Mouse (Mus musculus) gastrocnemius, adult 2 months (tissue): ENCODE results near the gene Pbld2. TPM values are rescaled to one million over a fixed set of nuclear protein-coding genes. Genes with fewer than 3 reads are reported as not detected.

Experiments
- DNase-seq: peaks from one replicate; pipeline ENCODE4 v3.0.0; 2022
- H3K27ac ChIP-seq: fragments of 200-600 bp; 2 replicates; pipeline ENCODE4 v1.8.1; 2022; ENCODE audit warnings: mild to moderate bottlenecking
- H3K4me3 ChIP-seq: fragments of 200-600 bp; 2 replicates; pipeline ENCODE4 v1.8.1; 2022; ENCODE audit warnings: mild to moderate bottlenecking, moderate library complexity
- CTCF ChIP-seq: fragments of 200-600 bp; IDR thresholded peaks from 2 replicates; pipeline ENCODE4 v1.8.1; 2022; ENCODE audit warnings: antibody characterized with exemption, mild to moderate bottlenecking, moderate library complexity
- intact Hi-C: fragments of 180-260 bp; cut with DNase I; formaldehyde crosslinking; loops from one replicate; pipeline ENCODE4 v1.15.1; 2025
- total RNA-seq, 2 experiments: library from RNA; stranded (reverse); gene quantifications; 2 replicates each; pipeline ENCODE4 v1.2.3; 2021

The Pbld2 gene
- total RNA-seq, 2 experiments from 2014 or later: 2.8 to 5.4 TPM

DNA sequence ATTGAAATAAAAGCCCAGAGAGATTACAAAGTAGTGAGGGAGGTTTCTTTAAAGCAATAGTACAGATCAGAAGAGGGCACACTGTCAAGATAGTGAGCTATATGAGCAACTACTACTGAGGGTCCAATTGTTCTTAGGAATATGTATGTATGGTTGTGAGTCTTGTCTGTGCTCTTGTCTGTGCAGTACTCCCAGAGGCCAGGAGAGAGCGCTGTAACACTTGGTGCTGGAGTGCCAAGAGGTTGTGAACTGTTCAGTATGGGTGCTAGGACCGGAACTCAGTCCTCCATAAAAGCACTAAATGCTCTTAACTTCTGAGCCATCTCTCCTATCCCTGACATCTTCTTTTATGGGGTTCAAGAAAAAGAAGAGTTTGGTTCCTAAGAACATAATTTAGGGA is 30.5 kb downstream of the Pbld2 start:
- no peak for DNase-seq
- H3K4me3 ChIP-seq: no peak overlapping the region
- intact Hi-C loops: no loop called here
- peak; percentile 17; the same call in 1 of the 2 replicates for TF ChIP-seq CTCF
- H3K27ac ChIP-seq: no peak overlapping the region

DNA sequence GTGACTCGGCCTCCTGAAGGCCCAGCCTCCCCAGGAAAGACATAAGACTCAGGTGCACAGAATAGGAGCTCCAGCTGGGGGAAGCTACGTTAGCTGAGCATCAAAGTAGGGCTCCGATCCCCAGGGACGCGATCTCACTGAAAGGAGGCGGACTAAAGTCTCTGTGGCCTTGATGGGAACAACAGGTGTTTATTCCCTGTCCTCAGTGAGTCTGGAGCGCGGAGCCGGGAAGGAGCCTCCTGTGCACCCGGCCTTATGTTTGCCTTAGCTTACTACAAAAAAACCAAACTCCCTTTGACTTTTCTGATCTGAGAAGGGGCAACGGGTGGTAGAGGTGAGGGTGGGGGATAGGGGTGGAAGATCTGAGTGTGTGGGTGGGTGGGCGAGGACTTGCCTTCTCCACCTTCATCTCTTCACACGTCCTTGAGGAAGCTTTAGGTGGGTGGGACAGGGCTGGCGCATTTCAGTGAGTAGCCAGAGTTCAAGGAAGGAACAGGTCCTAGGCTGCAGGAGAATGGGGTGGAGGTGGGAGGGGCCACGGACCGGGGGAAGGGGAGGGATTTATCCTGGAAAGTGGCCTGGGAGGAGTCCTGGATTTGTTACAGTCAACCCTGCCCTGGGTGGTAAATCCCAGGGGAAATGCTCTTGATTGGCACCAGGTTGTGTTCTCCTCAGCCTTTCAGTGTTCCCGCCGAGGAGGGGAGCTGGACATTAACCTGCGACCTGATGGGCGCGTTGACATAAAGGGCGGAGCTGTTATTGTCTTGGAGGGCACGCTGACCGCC is 33.0 kb downstream of the Pbld2 start:
- peak overlapping the region; percentile 43 for H3K4me3 ChIP-seq
- H3K27ac ChIP-seq: peak overlapping the region; percentile 68
- intact Hi-C loops: no loop called here
- DNase-seq: peak; percentile 48
- no peak for TF ChIP-seq CTCF

DNA sequence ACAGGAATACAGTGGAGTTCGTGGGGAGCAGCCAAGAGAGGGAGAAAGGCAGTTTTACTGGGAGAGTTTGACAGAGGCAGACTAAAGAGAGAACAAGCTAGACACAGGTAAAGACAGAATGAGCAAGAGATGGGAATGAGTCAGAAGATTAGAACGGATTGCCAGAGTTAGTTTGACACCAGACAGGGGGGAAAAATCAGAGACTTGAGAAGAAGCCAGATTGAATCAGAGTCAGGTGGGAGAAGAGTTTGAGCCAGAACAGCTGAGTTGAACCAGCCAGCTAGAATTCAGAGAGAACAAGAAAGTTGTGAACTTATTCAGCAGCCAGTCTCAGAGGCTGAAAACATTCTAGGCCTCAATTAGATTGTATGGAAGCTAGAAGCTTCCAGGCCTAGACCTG is 35.7 kb downstream of the Pbld2 start, which contains the start of gene Pbld1:
Gene Pbld1 (plus strand): TSS at position 301 of the 400 bp plus-strand sequence.
- Histone ChIP-seq H3K4me3 (peak within 1 kb of the TSS; percentile 14), H3K27ac (peak within 1 kb of the TSS; percentile 71)
- intact Hi-C loops: no loop called here
- no peak for DNase-seq
- TF ChIP-seq CTCF: no peak

DNA sequence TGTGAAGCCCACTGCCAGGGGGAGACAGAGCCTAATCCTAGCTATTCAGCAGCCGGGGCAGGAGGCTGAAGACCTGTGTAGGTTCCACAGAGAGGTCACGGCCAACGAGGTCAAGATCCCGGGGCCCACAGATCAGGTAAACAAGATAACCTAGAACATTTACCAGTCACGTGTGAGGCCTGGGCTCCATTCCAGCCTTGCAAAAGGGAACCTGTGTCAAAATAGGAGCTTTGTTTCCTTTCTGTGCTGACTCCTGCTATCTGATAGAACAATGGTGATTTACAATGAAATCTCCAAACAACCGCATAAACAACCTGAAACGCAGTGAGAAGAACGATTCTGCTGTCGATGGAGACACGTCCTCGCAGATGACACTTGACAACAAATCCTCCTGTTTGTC is 36.3 kb downstream of the Pbld2 start:
- Histone ChIP-seq H3K4me3 (peak overlapping the region; percentile 14), H3K27ac (peak overlapping the region; percentile 71)
- intact Hi-C loops: no loop called here
- TF ChIP-seq CTCF: no peak
- DNase-seq: peak; percentile 31

- intact Hi-C loops: no loop called here
- no peak for TF ChIP-seq CTCF
- Histone ChIP-seq H3K27ac (no peak overlapping the region), H3K4me3 (no peak overlapping the region)
- DNase-seq: no peak
These were observed 37.2 kb downstream of the Pbld2 start for GRCm38 (mm10) chr10:63061266-63061665.

DNA sequence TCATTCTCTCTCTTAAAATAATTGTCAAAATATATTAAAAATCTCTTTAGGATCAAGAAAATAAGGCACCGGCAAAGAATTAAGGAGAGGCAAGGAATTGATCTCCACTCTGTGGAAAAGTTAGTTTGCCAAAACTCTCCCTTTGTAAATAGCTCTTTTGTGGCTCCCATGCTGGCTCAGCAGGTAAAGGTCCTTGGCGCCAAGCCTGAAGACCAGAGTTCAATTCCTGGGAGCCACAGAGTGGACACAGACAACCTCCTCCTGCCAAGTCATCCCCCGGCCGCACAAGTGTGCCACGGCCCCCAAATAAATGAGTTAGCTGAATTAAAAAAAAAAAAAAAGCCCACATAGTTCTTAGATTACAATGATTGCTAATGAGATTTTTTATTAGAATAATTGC is 38.6 kb downstream of the Pbld2 start:
- TF ChIP-seq CTCF: no peak
- no peak overlapping the region for H3K27ac ChIP-seq
- H3K4me3 ChIP-seq: no peak overlapping the region
- intact Hi-C loops: no loop called here
- DNase-seq: no peak

- no peak for TF ChIP-seq CTCF
- no peak for DNase-seq
- no peak overlapping the region for H3K27ac ChIP-seq
- intact Hi-C loops: no loop called here
- no peak overlapping the region for H3K4me3 ChIP-seq
These were observed 39.2 kb downstream of the Pbld2 start for GRCm38 (mm10) chr10:63063365-63063764.

GRCm38 (mm10) chr10:63064516-63064915 is 40.4 kb downstream of the Pbld2 start:
- no peak overlapping the region for H3K4me3 ChIP-seq
- TF ChIP-seq CTCF: no peak
- H3K27ac ChIP-seq: no peak overlapping the region
- intact Hi-C loops: loop anchor here (2.0 kb wide), 1 partner anchor 40 kb away; the partner anchor contains the start of genes Hnrnph3 and Pbld2
- no peak for DNase-seq

DNA sequence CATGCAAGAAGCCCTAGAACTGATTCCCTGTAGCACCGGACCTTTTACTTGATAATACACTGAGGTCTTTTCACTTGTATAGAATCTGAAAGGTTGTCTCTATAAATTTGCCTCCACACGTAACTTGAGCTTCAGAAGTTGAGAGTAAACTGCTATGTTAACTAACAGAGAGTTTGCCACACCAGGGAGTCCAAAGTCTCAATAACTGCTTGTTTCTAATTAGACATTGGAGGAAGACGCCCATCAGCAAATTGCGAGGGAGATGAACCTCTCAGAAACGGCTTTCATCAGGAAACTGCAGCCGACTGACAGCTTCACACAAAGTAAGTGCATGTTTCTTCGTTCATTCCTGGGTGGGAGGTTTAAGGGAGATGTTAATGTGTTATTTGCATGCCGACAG is 41.4 kb downstream of the Pbld2 start:
- TF ChIP-seq CTCF: no peak
- intact Hi-C loops: loop anchor here (2.0 kb wide), 1 partner anchor 41 kb away; the partner anchor contains the start of genes Hnrnph3 and Pbld2
- no peak for DNase-seq
- H3K27ac ChIP-seq: no peak overlapping the region
- no peak overlapping the region for H3K4me3 ChIP-seq

DNA sequence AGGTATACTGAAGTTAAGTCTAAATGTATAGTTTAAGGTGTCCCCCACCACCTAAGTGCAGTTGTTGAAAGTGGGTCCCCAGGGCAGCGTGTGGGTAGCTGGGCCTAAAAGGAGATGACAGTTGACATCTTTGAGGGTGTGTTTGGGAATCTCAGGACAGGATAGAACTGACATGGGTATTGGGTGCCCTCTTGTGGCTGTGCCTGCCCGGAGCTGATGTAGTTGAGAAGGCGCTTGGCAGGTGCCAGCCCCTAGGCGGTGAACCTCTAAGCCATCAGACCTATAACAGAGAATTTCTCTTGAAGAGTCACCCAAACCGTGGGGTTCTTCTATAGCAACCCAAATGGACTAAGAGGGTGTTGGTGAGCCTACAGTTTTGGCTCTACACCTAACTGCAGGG is 41.9 kb downstream of the Pbld2 start:
- intact Hi-C loops: loop anchor here (2.0 kb wide), 1 partner anchor 41 kb away; the partner anchor contains the start of genes Hnrnph3 and Pbld2
- no peak overlapping the region for H3K4me3 ChIP-seq
- peak; percentile 94; the same call in 1 of the 2 replicates for TF ChIP-seq CTCF
- no peak overlapping the region for H3K27ac ChIP-seq
- peak; percentile 87 for DNase-seq

DNA sequence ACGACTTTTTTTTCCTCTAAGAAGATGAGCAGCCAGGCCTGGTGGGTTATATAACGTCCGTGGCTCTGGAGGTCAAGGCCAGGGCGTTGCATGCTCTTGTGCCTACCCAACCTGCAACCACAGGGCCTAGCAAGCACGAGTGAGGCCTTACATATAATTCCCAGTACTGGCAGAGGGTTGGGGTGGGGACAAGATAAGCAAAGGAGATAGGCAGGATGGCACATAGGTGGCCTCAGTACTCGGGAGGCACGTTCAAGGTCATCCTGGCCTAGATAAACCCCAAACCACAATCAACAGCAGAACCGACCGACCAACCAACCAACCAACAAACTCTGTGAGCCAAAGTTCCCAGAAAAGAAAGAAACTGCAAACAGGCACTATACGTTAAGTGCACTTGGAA is 62.2 kb downstream of the Pbld2 start:
- no peak for TF ChIP-seq CTCF
- Histone ChIP-seq H3K4me3 (no peak overlapping the region), H3K27ac (no peak overlapping the region)
- no peak for DNase-seq
- intact Hi-C loops: no loop called here

DNA sequence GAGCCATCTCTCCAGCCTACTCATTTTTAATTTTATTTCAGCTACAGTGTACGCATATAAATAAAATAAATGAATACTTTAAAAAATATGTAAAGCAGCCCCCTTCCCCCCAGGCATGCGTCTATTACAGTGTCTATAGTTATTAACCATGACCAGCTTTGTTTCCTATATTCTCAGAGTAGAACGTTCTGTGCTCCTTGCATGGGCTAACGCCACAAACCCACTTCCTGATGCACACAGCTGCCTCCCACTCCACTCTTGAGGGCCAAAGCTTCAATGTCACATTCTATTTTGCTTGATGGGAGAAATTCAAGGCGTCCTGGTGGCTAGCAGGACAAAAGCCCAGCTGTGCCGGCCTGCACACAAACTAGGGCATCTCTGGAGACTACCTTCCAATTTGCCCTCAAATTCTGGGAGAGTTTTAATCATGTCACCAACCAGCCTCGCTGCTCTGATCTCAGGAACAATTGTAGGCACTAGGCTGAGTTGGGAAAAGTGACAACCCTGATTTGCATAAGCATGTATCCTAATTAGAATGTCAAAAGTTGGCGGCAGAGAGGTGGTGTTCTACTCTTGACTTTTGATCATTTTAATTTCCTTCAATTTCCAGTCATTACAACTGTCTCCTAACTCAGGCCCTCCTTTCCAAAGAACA is 65.1 kb downstream of the Pbld2 start:
- no peak overlapping the region for H3K27ac ChIP-seq
- TF ChIP-seq CTCF: no peak
- DNase-seq: no peak
- H3K4me3 ChIP-seq: peak overlapping the region; percentile 49
- intact Hi-C loops: no loop called here
